Mouse (Mus musculus) spleen, postnatal 4 days (tissue): ENCODE data around the gene Rps23.
"Not testable (repeated sequence)": the region's sequence is repeated elsewhere in the genome, so short reads cannot be mapped to it uniquely, and the experiment has no call there.

Experiments
- DNase-seq, 2 experiments: peaks; one replicate each; pipeline ENCODE4 v3.0.0; 2022; ENCODE audit warnings: low spot score in 2 of 2

The Rps23 gene

GRCm38 (mm10) chr13:90922751-90923612, at the start of gene Rps23:
Gene Rps23 (plus strand): TSS chr13:90922958.
- DNase-seq: peak; percentile 89 to 95

- no peak for DNase-seq
These were observed 40.9 kb upstream of the Rps23 start for GRCm38 (mm10) chr13:90881727-90882429.

GRCm38 (mm10) chr13:90885856-90886532, 36.8 kb upstream of the Rps23 start:
- DNase-seq: no peak

- peak; percentile 60 to 81 for DNase-seq
These were observed 36.2 kb upstream of the Rps23 start for GRCm38 (mm10) chr13:90886568-90886983.

- DNase-seq: no peak
These were observed 32.6 kb upstream of the Rps23 start for GRCm38 (mm10) chr13:90890111-90890510.

- DNase-seq: no peak
These were observed 27.9 kb upstream of the Rps23 start for GRCm38 (mm10) chr13:90894819-90895218.

GRCm38 (mm10) chr13:90896098-90896497, 26.7 kb upstream of the Rps23 start:
- no peak for DNase-seq

GRCm38 (mm10) chr13:90896821-90897220, 25.9 kb upstream of the Rps23 start:
- no peak for DNase-seq

- no peak for DNase-seq
These were observed 17.6 kb upstream of the Rps23 start, which contains the start of gene Atp6ap1l for GRCm38 (mm10) chr13:90905176-90905575. Gene Atp6ap1l (minus strand): TSS chr13:90905355.

GRCm38 (mm10) chr13:90907376-90907775, 15.4 kb upstream of the Rps23 start:
- no peak for DNase-seq

GRCm38 (mm10) chr13:90912760-90913674, 9.7 kb upstream of the Rps23 start:
- DNase-seq: no peak

GRCm38 (mm10) chr13:90913675-90914192, 9.0 kb upstream of the Rps23 start:
- DNase-seq: no peak

- DNase-seq: no peak
These were observed 8.0 kb upstream of the Rps23 start for GRCm38 (mm10) chr13:90914721-90915120.

- not testable (repeated sequence) for DNase-seq
These were observed 859 bp downstream of the Rps23 start for GRCm38 (mm10) chr13:90923617-90924016.

- DNase-seq: peak in 1 of 2 experiments; percentile 38
These were observed 1.3 kb downstream of the Rps23 start for GRCm38 (mm10) chr13:90924072-90924471.

GRCm38 (mm10) chr13:90925191-90925590, 2.4 kb downstream of the Rps23 start:
- DNase-seq: peak in 1 of 2 experiments; percentile 36

GRCm38 (mm10) chr13:90926125-90926765, 3.5 kb downstream of the Rps23 start:
- DNase-seq: no peak

GRCm38 (mm10) chr13:90926938-90927633, 4.3 kb downstream of the Rps23 start:
- DNase-seq: no peak

- DNase-seq: not testable (repeated sequence)
These were observed 5.5 kb downstream of the Rps23 start for GRCm38 (mm10) chr13:90928266-90928665.

- peak; percentile 69 to 81 for DNase-seq
These were observed 7.1 kb downstream of the Rps23 start for GRCm38 (mm10) chr13:90929847-90930246.
